Mouse (Mus musculus): ENCODE results near the gene Srgap3.

- no peak for TF ChIP-seq MYOG (IDR thresholded peaks at IDR 0.05; ENCODE audit: control insufficient read depth, extremely low read depth, insufficient read length)
- TF ChIP-seq MYOD1 (IDR thresholded peaks at IDR 0.05; ENCODE audit: control insufficient read depth, insufficient read length, low read depth): no peak
- no peak for TF ChIP-seq USF1 (IDR thresholded peaks at IDR 0.05; ENCODE audit: low read depth)
- TF ChIP-seq CTCF (IDR thresholded peaks at IDR 0.05; ENCODE audit: control insufficient read depth, insufficient read depth, insufficient read length): no peak
- TF ChIP-seq MAX (IDR thresholded peaks at IDR 0.05): no peak
- TF ChIP-seq FOSL1 (IDR thresholded peaks at IDR 0.05; ENCODE audit: insufficient read depth, low read length, poor library complexity, severe bottlenecking): no peak
These were observed 118.6 kb downstream of the Srgap3 start for GRCm38 (mm10) chr6:112828420-112828819.

All from C2C12 (cell line).